Mouse (Mus musculus) thymus, adult 2 months (tissue): ENCODE measurements around the gene Ick. TPM values are rescaled to one million over a fixed set of nuclear protein-coding genes. Genes with fewer than 3 reads are reported as not detected.

ENCODE experiments used
- DNase-seq: peaks from one replicate; pipeline ENCODE4 v3.0.0; 2021
- H3K27ac ChIP-seq: fragments of 200-500 bp; 2 replicates; pipeline ENCODE4 v1.5.1; 2012; ENCODE audit warnings: low read length, control low read depth; ENCODE audit not compliant: control insufficient read depth, insufficient read depth
- H3K27me3 ChIP-seq: fragments of 200-500 bp; 2 replicates; pipeline ENCODE4 v1.6.1; 2012; ENCODE audit warnings: mild to moderate bottlenecking, low read length, moderate library complexity, mixed read lengths; ENCODE audit not compliant: control insufficient read depth, insufficient read depth
- H3K36me3 ChIP-seq: fragments of 200-500 bp; 2 replicates; pipeline ENCODE4 v1.6.1; 2012; ENCODE audit warnings: mild to moderate bottlenecking, low read length, moderate library complexity; ENCODE audit not compliant: control insufficient read depth, insufficient read depth
- H3K4me1 ChIP-seq: fragments of 200-500 bp; replicated peaks from 2 replicates; pipeline ENCODE4 v1.6.1; 2012; ENCODE audit warnings: low read length; ENCODE audit not compliant: control insufficient read depth, insufficient read depth
- H3K4me3 ChIP-seq: fragments of 200-500 bp; 2 replicates; pipeline ENCODE4 v1.5.1; 2012; ENCODE audit warnings: mild to moderate bottlenecking, low read length, control low read depth, moderate library complexity; ENCODE audit not compliant: control insufficient read depth, insufficient read depth
- CTCF ChIP-seq: fragments of 200-500 bp; IDR thresholded peaks from 2 replicates; pipeline ENCODE4 v1.5.1; 2012; ENCODE audit warnings: mild to moderate bottlenecking, control low read depth, low read length, moderate library complexity, borderline replicate concordance; ENCODE audit not compliant: control insufficient read depth, poor library complexity, insufficient read depth; ENCODE audit errors: extremely low read depth
- POLR2A ChIP-seq: fragments of 200-500 bp; IDR thresholded peaks from 2 replicates; pipeline ENCODE4 v1.6.1; 2012; ENCODE audit warnings: mild to moderate bottlenecking, low read length, control low read depth, moderate library complexity; ENCODE audit not compliant: control insufficient read depth, poor library complexity, insufficient read depth; ENCODE audit errors: extremely low read depth
- WGBS: fragments of 180-500 bp; shearing (Covaris S2); methylation state at CpG from one replicate; pipeline ENCODE4 v1.1.7; 2018; 5-methylcytosine and 5-hydroxymethylcytosine counted together
- polyA plus RNA-seq: library from polyadenylated mRNA; depleted of rRNA; stranded (reverse); fragments of >200 nt; gene quantifications from 2 replicates; pipeline ENCODE4 v1.2.3, GENCODE M21; 2012

Ick gene
- polyA plus RNA-seq, 1 experiment: 14.5 TPM

DNA sequence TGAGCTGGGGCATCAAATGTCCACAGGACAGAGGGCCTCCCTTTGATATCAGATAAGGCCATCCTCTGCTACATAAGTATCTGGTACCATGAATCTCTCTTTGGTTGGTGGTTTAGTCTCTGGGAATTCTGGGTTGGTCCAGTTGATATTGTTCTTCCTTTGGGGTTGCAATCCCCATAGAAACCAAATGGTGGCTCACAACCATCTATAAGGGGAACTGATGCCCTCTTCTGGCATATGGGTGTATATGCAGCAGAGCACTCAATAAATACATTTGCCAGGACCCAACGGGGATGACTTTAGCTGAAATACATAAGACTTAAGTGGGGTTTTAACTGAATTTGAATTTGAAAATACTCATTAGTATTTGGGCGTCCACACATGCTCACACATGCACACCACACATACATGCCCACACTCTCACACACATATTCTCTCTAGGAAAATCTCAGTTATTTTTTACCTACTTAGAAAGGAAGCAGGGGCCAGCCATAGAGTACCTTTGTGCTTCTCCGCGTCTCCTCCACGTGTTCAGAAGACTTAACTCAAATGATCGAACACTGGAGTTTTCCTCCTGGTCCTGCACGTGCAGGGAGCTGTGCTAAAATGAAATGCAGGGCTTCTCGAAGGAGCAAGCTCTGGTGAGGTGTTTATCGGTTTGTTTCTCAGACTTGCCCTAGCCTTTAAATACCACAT is 85.1 kb downstream of the Ick start:
- Histone ChIP-seq H3K27ac (no peak overlapping the region), H3K36me3 (no peaks in the 10 kb centered on the region), H3K27me3 (no peaks in the 10 kb centered on the region), H3K4me3 (no peak overlapping the region), H3K4me1 (peaks cover 5% of the 10 kb centered on the region)
- WGBS: 37% methylated on average over 9 of the region's 9 CpGs
- TF ChIP-seq CTCF (no peak), POLR2A (no peak)
- DNase-seq: peak; percentile 62

GRCm38 (mm10) chr9:78195034-78195433 is 86.0 kb downstream of the Ick start:
- H3K4me3 ChIP-seq: no peak overlapping the region
- peaks cover 5% of the 10 kb centered on the region for H3K4me1 ChIP-seq
- H3K36me3 ChIP-seq: no peaks in the 10 kb centered on the region
- WGBS: 89% methylated on average over 11 of the region's 11 CpGs
- TF ChIP-seq POLR2A (no peak), CTCF (no peak)
- no peaks in the 10 kb centered on the region for H3K27me3 ChIP-seq
- no peak overlapping the region for H3K27ac ChIP-seq
- DNase-seq: no peak

- DNase-seq: no peak
- H3K4me1 ChIP-seq: no peaks in the 10 kb centered on the region
- no peak overlapping the region for H3K27ac ChIP-seq
- H3K36me3 ChIP-seq: no peaks in the 10 kb centered on the region
- H3K4me3 ChIP-seq: no peak overlapping the region
- TF ChIP-seq CTCF (no peak), POLR2A (no peak)
- 97% methylated on average over 9 of the region's 9 CpGs for WGBS
- H3K27me3 ChIP-seq: no peaks in the 10 kb centered on the region
These were observed 88.8 kb downstream of the Ick start for GRCm38 (mm10) chr9:78197801-78198200.

GRCm38 (mm10) chr9:78204194-78204593 is 95.2 kb downstream of the Ick start:
- DNase-seq: no peak
- no peak overlapping the region for H3K4me3 ChIP-seq
- H3K27ac ChIP-seq: no peak overlapping the region
- no peak for TF ChIP-seq CTCF
- TF ChIP-seq POLR2A: no peak
- no peaks in the 10 kb centered on the region for H3K4me1 ChIP-seq
- H3K36me3 ChIP-seq: no peaks in the 10 kb centered on the region
- WGBS: 86% methylated on average over 6 of the region's 6 CpGs
- H3K27me3 ChIP-seq: no peaks in the 10 kb centered on the region

DNA sequence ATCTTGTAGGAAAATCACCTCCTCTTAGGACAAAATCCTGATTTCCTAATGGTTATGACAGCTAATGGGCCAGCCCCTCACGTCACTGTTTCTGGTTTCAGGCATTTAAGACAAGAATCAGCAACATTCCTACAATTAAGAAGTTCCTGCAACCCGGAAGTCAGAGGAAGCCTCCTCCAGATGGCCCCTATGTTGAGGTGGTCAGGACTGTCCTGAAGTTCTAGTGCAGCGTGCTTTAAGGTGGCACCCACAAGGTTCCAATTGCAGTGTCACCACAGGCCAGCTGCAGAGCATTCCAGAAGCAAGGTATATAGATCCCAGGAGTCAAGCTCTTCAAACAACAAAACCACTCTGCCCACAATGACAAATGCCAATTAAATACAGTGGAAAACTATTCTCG is 100.0 kb downstream of the Ick start:
- no peaks in the 10 kb centered on the region for H3K36me3 ChIP-seq
- TF ChIP-seq POLR2A (no peak), CTCF (no peak)
- no peak overlapping the region for H3K27ac ChIP-seq
- no peak for DNase-seq
- WGBS: 82% methylated on average over 4 of the region's 4 CpGs
- no peaks in the 10 kb centered on the region for H3K4me1 ChIP-seq
- H3K4me3 ChIP-seq: no peak overlapping the region
- no peaks in the 10 kb centered on the region for H3K27me3 ChIP-seq

DNA sequence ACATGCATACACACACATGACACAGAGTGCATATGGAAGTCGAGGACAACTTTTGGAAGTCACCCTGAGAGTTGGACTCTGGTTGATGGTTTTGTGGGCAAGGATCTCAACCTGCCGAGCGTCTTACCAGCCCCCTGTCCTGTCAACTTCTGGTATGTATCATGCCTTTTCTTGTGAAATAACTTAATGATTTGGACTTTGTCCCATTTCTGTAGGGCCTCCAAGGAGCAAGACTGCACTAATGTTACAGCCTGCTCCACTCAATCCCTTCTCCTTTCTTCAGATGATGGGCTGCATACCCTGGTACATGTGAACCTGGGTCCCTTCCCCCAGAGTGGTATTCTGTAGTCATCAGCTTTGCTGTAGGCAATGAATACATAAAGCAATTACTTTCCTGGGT is 101.1 kb downstream of the Ick start:
- H3K27ac ChIP-seq: no peak overlapping the region
- no peaks in the 10 kb centered on the region for H3K36me3 ChIP-seq
- H3K27me3 ChIP-seq: no peaks in the 10 kb centered on the region
- TF ChIP-seq CTCF: no peak
- no peak for TF ChIP-seq POLR2A
- no peaks in the 10 kb centered on the region for H3K4me1 ChIP-seq
- DNase-seq: no peak
- 90% methylated on average over 3 of the region's 3 CpGs for WGBS
- no peak overlapping the region for H3K4me3 ChIP-seq

GRCm38 (mm10) chr9:78210821-78211220 is 101.8 kb downstream of the Ick start:
- no peak for DNase-seq
- H3K36me3 ChIP-seq: no peaks in the 10 kb centered on the region
- H3K27me3 ChIP-seq: no peaks in the 10 kb centered on the region
- H3K27ac ChIP-seq: no peak overlapping the region
- WGBS: 100% methylated on average over 2 of the region's 2 CpGs
- no peaks in the 10 kb centered on the region for H3K4me1 ChIP-seq
- TF ChIP-seq POLR2A (no peak), CTCF (no peak)
- no peak overlapping the region for H3K4me3 ChIP-seq
